Mouse (Mus musculus) gastrocnemius, postnatal 25 days (tissue): ENCODE results near the gene Tex2. TPM values are rescaled to one million over a fixed set of nuclear protein-coding genes. Genes with fewer than 3 reads are reported as not detected.

Experiments
- DNase-seq: peaks from one replicate; pipeline ENCODE4 v3.0.0; 2022
- total RNA-seq, 2 experiments: library from RNA; stranded (reverse); gene quantifications; 1 replicate in 1 of 2; 2 replicates in 1 of 2; pipeline ENCODE4 v1.2.3; 2021

Tex2 gene
- total RNA-seq, 2 experiments from 2014 or later: 51.9 to 56.2 TPM

DNA sequence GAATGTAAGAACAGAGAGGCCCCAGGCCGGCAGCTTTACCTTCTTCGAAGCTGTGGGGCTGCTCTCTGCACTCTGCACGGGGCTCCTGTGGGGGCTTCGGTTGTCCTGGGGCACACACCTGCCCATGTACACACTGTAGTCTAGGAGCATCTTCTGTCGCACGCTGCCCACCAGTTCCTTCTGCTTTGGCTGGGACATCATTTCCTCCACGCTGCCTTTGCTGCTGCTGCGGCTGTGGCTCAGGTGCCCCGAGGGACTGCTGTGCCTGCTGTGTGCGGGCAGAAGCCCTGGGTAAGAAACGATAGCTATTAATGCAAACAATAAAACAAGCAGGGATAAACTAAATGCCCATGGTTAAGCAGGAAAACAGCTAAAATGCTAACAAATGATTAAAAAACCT lies 69.1 kb downstream of the Tex2 start:
- DNase-seq: no peak

DNA sequence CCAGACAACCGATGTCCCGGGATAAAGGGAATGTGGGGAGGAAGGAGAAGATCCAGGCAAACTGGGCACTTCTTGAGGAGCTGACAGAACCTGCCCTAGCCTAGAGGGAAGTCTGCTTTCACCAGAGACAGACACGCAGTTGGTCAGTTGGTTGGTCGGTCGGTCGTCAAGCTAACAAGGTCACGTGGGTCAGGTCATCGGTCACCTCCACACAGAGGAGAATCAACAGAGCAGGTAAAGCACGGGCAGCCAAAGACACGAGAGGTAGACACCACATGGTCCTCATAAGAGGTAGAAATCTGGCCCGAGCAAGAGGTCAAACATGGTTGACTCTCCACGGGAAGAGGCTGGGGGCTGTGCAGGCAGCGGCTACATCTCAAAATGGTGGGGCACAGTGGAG lies 70.2 kb downstream of the Tex2 start:
- no peak for DNase-seq

DNA sequence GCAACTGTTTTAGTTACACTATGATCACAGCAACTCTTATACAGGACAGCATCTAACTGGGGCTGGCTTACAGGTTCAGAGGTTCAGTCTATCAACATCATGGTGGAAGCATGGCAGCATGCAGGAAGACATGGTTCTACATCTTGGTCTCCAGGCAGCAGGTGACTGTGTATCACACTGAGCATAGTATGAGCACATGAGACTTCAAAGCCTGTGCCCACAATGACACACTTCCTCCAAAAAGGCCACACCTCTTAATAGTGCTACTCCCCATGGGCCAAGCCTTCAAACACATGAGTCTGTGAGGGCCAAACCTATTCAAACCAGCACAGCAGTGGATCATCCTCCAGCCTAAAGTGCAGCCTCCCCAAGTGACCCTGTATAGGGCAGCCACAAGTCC lies 70.8 kb downstream of the Tex2 start:
- DNase-seq: no peak

DNA sequence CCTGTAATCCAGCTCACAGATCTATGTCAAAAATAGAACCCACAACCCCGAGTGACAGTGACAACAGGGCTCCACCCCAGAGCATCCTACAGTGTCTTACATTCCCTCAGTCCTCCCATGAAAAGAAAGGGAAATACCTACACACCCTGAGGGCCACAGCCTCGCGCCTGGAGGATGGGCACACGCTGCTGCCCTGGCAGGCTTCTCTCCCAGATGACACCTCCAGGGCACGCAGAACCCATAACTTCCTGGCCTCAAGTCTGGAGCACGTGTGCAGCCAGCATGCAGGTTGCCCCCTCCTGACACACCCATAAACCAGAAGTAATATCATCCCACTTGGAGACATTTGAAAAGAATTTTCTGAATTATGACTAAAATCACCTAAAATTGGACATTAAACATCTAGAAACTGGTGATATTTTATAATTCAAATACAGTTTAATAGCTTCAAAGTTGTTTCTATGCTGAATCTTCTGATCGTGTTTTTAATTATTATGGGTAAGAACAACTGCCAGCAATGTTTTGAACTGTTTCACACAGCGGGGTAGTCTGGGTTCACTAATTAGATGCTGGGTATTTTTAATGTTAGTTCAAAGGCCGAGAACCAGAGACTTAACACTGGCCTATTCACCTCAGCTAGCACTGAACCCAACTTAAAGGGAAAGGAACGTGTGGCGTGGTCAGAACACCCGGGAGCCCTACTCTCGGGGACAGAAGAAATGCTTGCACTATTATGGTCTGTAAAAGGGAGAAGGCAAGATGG lies 72.5 kb downstream of the Tex2 start:
- DNase-seq: no peak

DNA sequence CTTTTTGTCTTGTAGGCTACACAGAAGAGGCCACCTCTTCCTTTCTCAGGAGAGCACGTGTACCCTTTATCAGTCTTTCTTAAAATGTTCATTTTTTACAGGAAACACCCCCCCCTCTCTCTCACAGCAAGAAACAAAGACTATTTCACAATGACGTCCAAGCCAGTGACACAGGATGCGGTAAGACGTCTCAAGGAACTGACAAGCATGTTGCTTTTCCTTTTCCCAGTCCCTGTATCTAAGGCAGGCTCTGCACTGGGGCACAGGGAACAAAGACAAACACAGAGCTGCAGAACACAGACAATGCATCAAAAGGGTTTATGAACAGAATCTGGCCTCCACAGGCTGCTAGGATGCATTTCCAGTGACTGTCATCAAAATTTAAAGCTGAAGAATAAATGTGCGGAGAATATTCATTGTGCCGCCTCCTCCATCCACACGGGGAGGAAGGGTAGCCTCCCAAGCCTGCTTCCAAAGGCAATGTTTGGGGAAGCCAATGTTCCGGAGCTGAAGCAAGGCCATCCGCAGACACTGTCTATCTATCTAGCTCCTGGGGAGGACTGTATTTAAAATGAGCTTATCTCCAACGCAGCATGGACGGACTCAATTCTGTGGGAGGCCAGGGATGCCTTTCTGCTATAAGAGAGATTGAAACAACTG lies 76.8 kb downstream of the Tex2 start:
- no peak for DNase-seq

DNA sequence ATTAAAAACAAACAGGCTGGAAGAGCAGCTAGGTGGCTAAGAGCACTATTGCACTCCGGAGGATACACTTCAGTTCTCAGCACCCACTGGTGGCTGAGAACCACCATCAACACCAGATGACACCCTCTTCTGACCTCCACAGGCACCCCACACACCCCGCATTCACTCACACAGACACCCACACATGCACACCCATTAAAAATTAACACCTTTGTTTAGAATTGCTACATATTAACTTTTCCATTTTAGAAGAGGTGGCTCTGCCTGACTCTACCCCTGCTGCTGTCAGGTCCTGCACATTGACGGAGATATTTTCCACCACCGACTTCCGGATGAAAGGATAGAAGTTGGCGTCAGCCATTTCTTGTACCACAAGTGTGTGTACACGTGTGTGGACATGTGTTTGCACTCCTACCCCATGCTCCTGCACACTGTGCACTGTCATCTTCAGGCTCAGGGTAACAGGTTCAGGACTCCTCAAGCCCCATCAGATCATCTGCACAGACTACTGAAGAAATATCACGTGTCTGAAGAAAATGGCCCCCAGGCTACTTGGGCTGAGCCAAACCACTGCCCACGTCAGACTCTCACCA lies 77.5 kb downstream of the Tex2 start:
- no peak for DNase-seq

DNA sequence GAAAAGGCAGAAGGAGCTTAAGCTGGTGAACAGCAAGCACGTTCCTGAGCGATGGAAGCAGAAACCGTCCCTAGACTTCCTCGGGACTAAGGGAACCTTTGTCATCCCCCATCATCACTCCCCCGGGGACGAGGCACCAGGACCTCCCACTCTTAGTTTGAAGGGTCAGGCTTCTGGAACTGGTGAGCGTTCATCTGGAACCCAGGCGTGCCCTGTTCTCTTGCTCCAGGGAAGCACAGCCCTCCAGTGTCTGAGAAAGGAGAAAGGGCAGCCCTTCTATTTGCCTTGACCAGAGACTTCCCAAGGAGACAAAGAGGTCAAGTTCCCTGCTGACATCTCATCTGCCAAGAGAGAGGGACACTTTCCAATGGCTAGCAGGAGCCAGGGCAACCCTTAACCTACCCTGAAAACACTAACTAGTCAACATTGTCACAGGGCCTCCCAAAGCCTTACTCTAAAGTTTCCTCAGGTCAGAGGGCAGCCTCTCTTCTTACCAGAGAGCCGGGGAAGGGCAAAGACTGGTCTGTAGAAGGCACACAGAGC lies 80.9 kb downstream of the Tex2 start:
- DNase-seq: no peak

DNA sequence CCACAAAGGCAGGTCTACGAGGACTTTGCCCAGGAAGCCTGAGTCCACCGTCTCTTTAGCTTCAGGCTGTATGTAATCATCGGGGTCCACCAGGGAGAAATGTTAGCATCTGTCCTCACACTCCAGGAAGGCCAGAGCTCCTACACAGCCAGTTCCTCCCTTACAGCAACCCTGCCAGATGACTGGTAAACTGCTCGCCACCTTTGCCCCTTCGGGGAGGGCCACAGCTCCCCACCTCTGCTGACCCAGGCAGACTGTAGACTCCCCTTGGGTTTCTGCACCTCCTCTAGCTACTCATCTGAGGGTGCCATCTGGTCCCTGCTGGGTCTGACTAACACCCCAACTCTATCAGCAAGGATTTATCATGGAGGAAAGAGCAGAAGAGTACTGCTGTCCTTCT lies 83.4 kb downstream of the Tex2 start:
- DNase-seq: no peak

DNA sequence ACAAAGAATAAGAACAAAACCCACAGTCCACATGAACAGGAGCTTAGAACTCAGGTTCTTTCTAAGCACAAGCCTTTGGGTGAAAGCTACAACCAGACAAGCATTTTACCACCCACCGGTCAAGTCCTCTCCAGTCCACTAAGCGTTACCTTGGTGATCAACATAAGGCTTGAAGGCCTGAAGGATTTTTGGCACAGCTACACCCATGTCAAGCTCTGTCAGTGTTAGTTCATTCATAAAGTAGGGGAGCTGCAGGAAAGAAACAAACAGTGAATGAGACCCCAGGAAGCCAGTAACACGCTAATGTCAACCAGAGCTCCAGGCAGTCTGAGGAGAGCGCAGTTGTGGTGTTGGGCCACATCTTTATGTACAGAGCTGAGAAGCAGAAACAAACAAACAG lies 84.1 kb downstream of the Tex2 start:
- no peak for DNase-seq

DNA sequence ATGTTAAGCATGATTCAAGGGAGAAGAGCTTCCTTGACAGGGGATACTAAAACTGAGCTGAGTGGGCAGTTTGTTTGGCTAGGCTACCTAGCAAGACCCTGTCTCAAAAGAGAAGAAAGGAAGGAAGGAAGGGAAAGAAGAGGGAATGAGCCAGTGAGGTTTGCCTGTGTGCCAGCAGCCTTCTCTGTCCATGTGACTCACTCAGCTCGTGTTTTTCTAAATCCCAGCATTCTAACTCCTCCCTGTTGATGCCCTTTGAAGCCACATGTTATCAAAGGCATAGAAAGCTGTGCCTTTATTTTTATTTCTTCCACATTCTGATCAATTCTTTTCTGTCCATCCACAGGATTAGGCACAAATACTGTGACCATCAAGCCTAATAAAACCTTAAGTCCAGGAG lies 85.3 kb downstream of the Tex2 start:
- DNase-seq: no peak

DNA sequence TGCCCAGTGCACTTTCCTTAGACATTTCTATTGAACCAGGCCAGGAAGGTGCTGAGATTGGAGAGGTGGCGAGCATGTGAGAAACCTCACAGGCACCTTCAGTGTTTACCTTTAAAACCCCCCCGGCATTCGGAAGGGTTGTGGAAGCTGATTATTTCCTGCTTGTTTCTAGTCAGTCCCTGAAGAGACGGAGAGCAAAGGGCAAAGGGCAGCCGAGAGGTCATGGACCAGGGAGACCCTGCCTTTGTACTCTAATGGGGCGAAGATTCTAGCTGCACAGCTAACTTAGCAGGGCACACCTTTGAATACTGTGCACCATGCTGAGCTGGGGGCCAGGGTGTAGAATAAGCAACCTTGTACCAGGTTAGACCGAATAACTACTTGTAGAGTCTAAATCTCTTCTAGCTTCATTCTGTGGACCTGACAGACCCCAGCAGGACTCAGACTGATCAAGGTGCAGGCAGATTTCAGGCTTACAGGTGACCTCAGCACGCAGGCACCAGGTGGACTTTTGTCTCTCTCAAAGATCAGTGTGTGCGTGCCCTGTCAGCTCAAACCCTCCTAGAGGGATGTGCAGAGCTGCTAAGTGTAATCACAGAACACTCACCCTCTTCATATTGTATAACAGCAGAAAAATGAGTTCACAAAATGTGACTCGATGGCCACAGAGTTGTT lies 85.9 kb downstream of the Tex2 start:
- DNase-seq: no peak

DNA sequence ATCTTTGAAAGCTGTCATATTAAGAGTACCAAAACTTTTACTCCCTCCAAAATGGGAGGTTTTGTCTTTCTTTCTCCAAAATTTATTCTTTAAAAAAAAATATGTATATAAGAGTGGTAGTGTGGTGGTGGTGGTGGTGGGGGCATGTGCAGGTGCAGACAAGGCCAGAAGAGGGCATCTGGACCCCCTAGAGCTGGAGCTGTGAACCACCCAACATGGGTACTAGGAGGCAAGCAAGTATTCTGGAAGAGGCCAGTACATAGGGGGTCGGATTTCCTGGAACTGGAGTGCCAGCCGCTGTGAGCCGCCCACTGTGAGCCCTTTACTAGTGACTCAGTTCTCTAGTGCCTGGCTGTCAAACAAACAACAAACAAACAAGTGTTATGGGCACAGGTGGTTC lies 90.7 kb downstream of the Tex2 start:
- no peak for DNase-seq

DNA sequence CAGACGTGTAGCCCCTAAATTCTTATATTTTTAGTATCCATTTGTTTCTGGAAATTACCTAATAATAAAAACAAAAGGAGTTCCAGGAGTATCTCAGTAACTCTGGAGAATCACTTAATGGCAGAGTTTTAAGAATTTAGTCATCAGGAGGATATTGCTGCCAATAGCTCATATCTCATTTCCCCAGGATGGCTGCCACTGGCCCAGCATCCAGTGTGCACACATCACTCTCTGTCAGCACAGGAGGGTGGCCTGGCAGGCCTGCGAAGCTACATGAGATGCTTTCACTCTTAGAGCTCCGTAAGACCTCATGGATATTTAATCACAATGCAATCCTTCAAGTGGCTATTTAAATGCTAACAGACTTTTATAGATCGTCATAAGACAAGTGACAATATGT lies 91.6 kb downstream of the Tex2 start:
- DNase-seq: peak; percentile 37

DNA sequence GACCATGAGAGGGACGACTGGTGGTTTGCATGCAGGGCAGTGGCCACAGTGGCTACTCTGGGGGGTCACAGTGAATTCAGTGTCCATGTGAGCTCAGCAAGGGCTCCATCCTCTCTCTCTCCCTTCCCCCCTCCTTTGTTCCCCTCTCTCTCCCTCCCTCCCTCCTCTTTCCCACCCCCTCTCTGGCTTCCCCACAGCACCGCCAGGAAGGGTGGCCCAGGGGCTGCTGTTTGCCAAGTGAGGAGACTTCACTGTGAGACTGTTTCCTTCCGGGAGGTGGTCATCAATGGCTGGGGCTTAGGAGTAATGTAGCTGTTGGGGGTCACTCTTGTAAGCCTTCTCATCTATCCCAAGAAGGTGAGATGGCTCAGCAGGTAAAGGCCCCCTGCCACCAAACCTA lies 92.8 kb downstream of the Tex2 start:
- DNase-seq: no peak

DNA sequence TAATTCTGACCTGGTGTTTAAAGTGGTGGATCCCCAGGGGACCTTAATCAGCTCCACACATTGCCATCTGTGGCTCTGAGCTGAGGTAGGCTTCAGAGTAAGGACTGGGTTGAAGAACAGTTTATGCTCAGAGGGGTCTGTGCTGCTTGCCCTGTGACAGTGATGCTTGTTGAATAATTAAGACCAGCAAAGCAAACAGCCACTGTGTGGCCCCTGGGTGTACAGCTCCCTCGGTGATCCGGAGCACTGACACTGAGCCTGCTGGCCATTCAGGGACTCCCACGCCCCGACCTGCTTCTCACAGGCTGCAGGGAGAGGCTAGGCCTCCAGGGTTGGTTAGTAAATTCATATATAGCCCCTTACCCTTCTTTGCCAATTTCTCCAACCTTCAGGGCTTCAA lies 93.7 kb downstream of the Tex2 start:
- no peak for DNase-seq

DNA sequence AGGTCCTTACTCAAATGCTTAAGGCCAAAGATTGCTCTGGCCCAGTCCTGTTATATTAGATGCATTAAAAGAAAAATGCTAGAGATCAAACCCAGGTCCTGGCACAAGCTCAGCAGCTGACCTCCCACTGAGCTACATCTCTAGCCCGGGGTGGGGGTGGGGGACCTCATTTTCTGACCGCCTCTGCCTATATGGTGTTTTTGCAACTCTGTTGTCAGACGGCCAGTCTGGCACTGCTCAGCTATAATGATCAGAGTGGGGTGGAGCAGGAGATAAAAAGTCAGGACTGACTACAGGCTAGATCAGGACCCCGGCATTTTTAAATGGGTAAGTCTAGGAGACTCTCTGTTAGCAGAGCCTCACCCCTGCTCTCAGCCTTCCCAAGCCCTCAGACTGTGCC lies 94.8 kb downstream of the Tex2 start:
- DNase-seq: no peak

DNA sequence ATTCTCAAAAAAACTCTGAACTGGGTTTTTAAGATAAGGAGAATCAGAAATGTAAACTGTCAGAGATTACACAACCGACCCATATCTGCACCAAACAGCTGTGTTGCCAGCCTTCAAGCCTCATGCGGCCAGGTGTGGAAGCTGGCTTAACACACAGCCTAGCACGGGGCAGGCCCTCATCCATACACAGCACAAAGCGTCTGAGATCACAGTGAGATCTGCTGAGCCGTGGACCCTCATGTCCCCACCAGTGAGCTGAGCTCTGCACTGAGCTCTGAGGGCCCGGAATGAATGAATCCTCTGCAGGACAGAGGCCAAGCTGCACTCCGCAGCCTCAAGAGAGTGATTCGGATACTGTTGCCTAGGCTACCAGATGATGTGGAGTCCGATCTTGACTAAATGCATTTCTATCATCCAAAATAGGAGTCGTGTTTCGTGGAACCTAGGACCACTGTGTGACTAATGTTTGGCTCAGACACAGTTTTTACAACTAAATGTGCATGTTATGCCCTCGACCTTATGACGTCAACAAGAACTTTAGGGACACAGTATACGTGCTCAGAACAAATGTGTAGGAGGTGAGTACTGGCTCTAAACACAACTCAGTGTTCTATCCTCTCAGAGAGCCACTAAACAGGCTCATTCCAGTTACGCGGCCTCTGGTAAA lies 98.0 kb downstream of the Tex2 start:
- DNase-seq: no peak

DNA sequence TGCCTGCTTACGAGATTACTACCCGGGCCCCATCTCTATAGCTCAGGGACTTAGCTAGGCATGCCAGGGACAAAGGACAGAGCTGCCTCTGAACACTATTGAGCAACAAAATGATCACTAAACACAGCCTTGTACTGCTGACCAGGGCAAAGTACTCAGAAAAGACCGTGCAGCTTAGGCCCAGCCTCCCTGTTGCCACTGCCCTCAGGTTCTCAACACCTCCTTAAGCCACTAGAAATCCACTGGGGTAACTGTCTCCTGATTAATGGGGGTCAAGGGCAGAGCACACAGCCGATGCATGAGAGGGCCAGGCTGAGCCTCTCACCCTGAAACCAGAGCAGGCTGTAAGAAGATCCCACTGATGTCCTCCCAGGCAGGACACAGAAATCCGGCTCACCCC lies 98.8 kb downstream of the Tex2 start:
- DNase-seq: peak; percentile 71

DNA sequence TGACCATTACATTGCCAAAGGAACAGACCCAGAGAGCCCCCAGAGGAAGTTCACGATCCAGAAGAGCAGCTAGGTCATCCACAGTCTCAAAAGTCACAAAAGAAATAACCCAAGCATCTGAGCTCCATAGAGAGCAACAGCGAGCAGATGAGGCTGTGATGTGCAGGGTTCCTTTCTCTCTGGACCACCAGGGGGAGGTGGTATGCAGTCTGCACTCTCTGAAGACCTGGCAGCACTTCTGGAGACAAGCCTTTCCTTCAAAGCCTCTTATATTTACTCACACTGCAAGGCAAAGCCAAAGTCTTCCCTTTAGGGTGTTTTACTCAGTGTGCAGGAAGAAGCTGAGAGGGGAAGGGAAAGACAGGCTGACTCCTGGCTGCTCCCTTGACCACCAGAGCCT lies 100.1 kb downstream of the Tex2 start:
- DNase-seq: peak; percentile 39

DNA sequence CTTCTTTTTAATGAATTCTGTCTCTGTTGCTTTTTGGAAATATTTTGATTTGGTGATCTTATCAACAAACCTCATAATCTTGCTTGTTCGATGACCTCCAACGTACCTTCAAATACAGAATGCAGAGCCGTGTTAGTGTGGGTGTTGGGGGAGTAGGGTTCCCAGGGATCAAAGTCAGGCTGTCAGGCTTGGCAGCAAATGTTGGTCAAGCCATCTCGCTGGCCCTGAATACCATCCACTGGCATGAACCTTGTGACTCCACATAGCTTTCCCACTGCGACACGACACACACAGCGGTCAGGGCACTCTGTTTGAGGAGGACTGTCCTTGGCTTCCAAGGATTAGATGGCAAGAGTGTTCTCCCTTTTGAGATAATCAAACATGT lies 101.2 kb downstream of the Tex2 start:
- no peak for DNase-seq

DNA sequence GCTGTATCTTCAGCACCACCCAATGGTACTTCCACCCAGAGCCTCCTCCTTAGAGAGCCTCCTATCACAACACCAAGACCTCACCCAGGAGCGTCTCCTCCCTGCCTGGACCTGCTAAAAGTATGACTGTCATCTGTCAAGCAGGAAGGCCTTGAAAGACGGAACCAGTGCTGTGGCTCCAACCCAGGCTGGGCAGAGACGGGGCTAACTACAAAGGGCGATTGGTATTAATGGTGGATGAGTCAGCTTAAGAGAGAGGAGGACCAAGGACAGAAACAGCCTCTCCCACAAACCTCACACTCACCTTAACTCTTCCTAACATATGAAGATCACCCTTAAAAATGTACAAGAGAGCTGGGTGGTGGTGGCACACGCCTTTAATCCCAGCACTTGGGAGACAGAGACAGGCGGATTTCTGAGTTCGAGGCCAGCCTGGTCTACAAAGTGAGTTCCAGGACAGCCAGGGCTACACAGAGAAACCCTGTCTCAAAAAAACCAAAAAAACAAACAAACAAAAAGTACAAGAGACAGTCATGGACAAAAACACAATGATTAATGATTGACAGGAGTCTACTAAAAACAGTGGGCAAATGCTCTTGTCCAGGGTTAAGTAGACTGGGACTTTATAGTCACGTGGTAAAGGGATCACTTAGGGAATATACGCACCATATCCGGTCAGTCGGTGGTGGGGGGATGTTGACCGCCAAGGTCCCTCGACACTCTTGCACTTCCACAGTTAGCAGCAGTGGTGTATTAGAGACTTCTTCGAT lies 101.8 kb downstream of the Tex2 start:
- DNase-seq: no peak

DNA sequence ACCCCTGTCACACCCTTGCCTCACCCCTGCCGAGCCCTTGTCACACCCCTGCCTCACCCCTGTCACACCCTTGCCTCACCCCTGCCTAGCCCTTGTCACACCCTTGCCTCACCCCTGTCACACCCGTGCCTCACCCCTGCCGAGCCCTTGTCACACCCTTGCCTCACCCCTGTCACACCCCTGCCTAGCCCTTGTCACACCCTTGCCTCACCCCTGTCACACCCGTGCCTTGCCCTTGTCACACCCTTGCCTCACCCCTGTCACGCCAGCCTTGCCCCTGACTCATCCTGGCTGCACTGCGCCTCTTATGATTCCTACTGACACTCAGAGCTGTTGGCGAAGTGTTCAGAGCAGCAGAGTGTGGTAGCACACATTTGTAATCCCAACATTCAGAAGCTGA lies 105.6 kb downstream of the Tex2 start:
- DNase-seq: no peak
